Mouse (Mus musculus) kidney, adult 2 months (tissue): Measurements from ENCODE around the gene Erbb2. TPM values are rescaled to one million over a fixed set of nuclear protein-coding genes. Genes with fewer than 3 reads are reported as not detected.
"Not testable (repeated sequence)": the region's sequence is repeated elsewhere in the genome, so short reads cannot be mapped to it uniquely, and the experiment has no call there.

Experiments used
- DNase-seq: peaks from one replicate; pipeline ENCODE4 v3.0.0; 2021
- H3K27ac ChIP-seq: fragments of 200-500 bp; 2 replicates; pipeline ENCODE4 v1.5.1; 2012; ENCODE audit warnings: low read depth, low read length, control low read depth, inconsistent platforms; ENCODE audit not compliant: insufficient read depth
- H3K27me3 ChIP-seq: fragments of 200-500 bp; replicated peaks from 2 replicates; pipeline ENCODE4 v1.6.1; 2012; ENCODE audit warnings: mild to moderate bottlenecking, moderate library complexity, low read length, inconsistent platforms; ENCODE audit not compliant: control insufficient read depth, insufficient read depth
- H3K36me3 ChIP-seq: fragments of 200-500 bp; 2 replicates; pipeline ENCODE4 v1.6.1; 2012; ENCODE audit warnings: mild to moderate bottlenecking, moderate library complexity, low read length, inconsistent platforms; ENCODE audit not compliant: control insufficient read depth, insufficient read depth
- H3K4me1 ChIP-seq: fragments of 200-500 bp; 2 replicates; pipeline ENCODE4 v1.6.1; 2011; ENCODE audit warnings: low read length; ENCODE audit not compliant: control insufficient read depth, insufficient read depth
- H3K4me3 ChIP-seq: fragments of 200-500 bp; 2 replicates; pipeline ENCODE4 v1.5.1; 2011; ENCODE audit warnings: mild to moderate bottlenecking, low read depth, low read length, control low read depth; ENCODE audit not compliant: insufficient read depth
- CTCF ChIP-seq: fragments of 200-500 bp; conservative IDR thresholded peaks from 2 replicates; pipeline ENCODE4 v1.5.1; 2011; ENCODE audit warnings: low read depth, mild to moderate bottlenecking, control low read depth, low read length, moderate library complexity, mixed read lengths; ENCODE audit not compliant: insufficient read depth, insufficient read length
- POLR2A ChIP-seq: fragments of 200-500 bp; IDR thresholded peaks from one replicate; pipeline ENCODE4 v1.6.1; 2011; ENCODE audit warnings: low read depth, low read length, control low read depth
- WGBS: fragments of 180-500 bp; shearing (Covaris S2); methylation state at CpG from one replicate; pipeline ENCODE4 v1.1.7; 2018; 5-methylcytosine and 5-hydroxymethylcytosine counted together
- polyA plus RNA-seq: library from polyadenylated mRNA; depleted of rRNA; stranded (reverse); fragments of >200 nt; gene quantifications from 2 replicates; pipeline ENCODE4 v1.2.3, GENCODE M21; 2012

Gene Erbb2
- polyA plus RNA-seq, 1 experiment, result 44.8 TPM

DNA sequence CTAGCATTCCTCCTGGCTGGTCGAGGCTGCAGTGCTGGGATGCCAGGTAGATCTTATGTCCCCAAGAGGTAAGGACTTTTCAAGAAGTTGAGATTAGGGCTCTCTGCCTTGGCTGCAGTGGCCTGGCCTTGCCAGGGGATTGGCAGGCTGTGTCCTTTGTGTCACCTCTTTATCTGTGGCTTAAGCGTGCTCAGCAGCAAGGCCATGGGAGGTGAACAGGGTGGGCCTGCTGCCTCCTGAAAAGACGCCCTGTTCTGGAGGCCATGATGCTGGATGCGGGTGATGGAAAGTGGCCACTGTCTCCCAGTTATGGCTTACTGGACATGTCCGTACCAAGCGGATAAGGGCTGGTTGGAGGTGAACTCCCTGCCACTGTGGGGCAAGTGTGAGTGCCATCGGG lies 32.9 kb upstream of the Erbb2 start:
- 79% methylated on average over 7 of the region's 7 CpGs for WGBS
- DNase-seq, result no peak
- H3K36me3 ChIP-seq, result no peaks in the 10 kb centered on the region; the same call in 1 of the 2 replicates
- 0 out of 2 replicates have a peak, but pooled peaks cover 5% of the 10 kb centered on the region for H3K4me1 ChIP-seq
- TF ChIP-seq POLR2A (no peak), CTCF (no peak)
- no peaks in the 10 kb centered on the region for H3K27me3 ChIP-seq
- no peak overlapping the region for H3K27ac ChIP-seq
- no peak overlapping the region for H3K4me3 ChIP-seq

DNA sequence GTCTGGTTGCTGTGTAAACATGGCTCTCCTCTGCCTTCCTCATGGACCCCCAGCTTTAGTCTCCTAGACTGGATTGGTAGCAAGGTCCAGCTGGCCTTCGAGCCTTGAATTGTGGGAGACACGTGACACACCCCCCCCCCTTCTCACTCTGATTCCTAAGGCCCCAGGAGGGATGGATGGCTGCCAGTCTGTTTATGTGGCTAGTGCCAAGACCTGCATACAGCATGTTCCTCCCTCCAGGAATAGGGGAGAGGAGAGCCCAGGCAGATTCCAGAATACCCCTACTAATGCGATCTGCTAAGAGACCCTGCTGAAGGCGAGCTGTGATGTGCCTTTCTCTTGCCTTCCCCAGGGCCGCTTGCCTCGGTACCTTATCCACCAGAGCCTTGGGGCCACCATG lies 32.2 kb upstream of the Erbb2 start:
- Histone ChIP-seq H3K27me3 (no peaks in the 10 kb centered on the region), H3K36me3 (no peaks in the 10 kb centered on the region; the same call in 1 of the 2 replicates), H3K27ac (peak overlapping the region; percentile 17), H3K4me3 (no peak overlapping the region), H3K4me1 (0 out of 2 replicates have a peak, but pooled peaks cover 5% of the 10 kb centered on the region)
- WGBS, result 63% methylated on average over 6 of the region's 6 CpGs
- TF ChIP-seq CTCF (no peak), POLR2A (no peak)
- peak; percentile 68 for DNase-seq

DNA sequence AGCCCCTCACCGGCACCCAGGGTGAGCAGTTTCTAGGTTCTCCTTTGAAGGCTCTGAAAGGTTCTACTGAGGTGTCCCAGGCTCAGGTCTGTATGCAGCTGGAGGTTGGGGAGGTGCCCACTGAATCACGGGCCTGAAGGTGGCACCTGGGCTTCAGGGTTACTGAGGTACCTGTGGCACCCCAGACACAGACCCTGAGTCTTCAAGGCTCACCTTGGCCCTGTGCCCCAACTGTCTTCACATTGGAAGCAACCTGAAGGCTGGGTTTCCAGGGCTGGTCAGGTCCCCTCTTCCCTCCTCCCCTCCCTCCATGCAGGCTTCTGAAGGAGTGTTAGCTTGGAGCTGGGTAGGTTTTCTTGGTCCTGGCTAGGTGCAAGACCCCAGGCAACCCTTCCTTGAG lies 30.6 kb upstream of the Erbb2 start:
- WGBS, result 94% methylated on average over 2 of the region's 2 CpGs
- Histone ChIP-seq H3K36me3 (no peaks in the 10 kb centered on the region), H3K4me1 (0 out of 2 replicates have a peak, but pooled peaks cover 5% of the 10 kb centered on the region), H3K27me3 (no peaks in the 10 kb centered on the region), H3K4me3 (no peak overlapping the region), H3K27ac (no peak overlapping the region)
- TF ChIP-seq POLR2A (no peak), CTCF (no peak)
- no peak for DNase-seq

DNA sequence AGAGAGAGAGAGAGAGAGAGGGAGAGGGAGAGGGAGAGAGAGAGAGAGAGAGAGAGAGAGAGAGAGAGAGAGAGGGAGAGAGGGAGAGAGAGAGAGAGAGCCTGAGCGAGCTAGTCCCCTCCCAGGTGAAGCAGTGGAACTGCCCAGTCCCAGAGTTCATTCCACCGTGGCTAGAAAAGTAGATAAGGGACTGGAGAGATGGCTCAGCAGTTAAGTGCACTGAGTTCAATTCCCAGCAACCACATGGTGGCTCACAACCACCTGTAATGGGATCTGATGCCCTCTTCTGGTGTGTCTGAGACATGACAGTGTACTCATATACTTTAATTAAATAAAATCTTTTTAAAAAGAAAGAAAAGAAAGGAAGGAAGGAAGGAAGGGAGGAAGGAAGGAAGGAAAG lies 29.9 kb upstream of the Erbb2 start:
- not testable (repeated sequence) for H3K4me3 ChIP-seq, DNase-seq, H3K4me1 ChIP-seq, H3K36me3 ChIP-seq, H3K27me3 ChIP-seq, H3K27ac ChIP-seq
- 46% methylated on average over 2 of the region's 2 CpGs for WGBS

DNA sequence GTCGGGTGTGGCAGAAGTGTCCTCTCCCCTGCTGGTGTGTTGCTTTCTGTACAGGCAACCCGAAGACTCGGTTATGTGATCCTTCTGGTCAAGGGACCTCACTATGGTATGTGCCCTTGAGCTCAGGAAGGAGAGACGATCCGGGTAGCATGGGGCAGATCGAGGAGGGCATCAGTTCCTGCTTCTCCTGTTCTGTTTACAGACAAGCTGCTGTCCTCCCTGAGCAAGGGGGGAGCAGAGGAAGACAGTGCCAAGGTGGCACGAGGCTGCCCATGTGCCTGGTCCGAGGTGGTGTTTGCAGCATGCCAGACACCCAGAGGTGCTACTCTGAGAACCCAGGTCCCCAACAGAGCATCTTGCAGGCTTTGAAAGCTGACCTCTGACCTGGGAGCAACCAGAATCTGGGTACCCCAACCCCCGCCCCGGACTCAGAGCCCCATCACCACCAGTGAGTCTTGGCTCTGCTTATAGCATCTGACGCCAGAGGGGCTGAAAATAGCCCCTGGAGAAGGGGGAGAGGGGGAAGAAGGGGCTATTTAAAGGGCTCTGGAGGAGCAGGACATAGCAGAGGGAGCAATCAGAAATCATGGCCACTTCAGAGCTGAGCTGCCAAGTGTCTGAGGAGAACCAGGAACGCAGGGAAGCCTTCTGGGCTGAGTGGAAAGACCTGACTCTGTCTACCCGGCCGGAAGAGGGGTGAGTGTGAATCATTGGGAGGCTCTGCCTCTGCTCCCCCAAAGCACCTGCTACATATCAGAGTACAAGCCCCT lies 28.8 kb upstream of the Erbb2 start, which contains the start of gene Tcap:
Tcap (plus strand) TSS at position 551 of the 770 bp plus-strand sequence.
- TF ChIP-seq CTCF (no peak), POLR2A (no peak)
- no peak within 1 kb of the TSS for H3K4me3 ChIP-seq
- 53% methylated on average over 14 of the region's 14 CpGs for WGBS
- H3K4me1 ChIP-seq, result 0 out of 2 replicates have a peak, but pooled peaks cover 5% of the 10 kb centered on the region
- no peaks in the 10 kb centered on the region for H3K27me3 ChIP-seq
- H3K27ac ChIP-seq, result no peak within 1 kb of the TSS
- DNase-seq, result no peak
- H3K36me3 ChIP-seq, result no peaks in the 10 kb centered on the region

DNA sequence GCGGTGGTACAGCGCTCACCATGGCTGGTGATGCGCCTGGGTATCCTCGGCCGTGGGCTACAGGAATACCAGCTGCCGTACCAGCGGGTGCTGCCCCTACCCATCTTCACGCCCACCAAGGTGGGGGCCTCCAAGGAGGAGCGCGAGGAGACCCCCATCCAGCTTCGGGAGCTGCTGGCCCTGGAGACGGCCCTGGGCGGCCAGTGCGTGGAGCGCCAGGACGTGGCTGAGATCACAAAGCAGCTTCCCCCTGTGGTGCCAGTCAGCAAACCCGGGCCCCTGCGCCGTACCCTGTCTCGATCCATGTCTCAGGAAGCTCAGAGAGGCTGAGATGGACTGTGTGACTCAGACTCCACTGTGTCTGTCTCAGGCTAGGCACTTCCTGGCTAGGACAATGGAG lies 28.1 kb upstream of the Erbb2 start:
- TF ChIP-seq CTCF (no peak), POLR2A (no peak)
- no peaks in the 10 kb centered on the region for H3K36me3 ChIP-seq
- H3K27me3 ChIP-seq, result no peaks in the 10 kb centered on the region
- H3K27ac ChIP-seq, result no peak overlapping the region
- DNase-seq, result no peak
- WGBS, result 86% methylated on average over 20 of the region's 20 CpGs
- 0 out of 2 replicates have a peak, but pooled peaks cover 5% of the 10 kb centered on the region for H3K4me1 ChIP-seq
- no peak overlapping the region for H3K4me3 ChIP-seq

DNA sequence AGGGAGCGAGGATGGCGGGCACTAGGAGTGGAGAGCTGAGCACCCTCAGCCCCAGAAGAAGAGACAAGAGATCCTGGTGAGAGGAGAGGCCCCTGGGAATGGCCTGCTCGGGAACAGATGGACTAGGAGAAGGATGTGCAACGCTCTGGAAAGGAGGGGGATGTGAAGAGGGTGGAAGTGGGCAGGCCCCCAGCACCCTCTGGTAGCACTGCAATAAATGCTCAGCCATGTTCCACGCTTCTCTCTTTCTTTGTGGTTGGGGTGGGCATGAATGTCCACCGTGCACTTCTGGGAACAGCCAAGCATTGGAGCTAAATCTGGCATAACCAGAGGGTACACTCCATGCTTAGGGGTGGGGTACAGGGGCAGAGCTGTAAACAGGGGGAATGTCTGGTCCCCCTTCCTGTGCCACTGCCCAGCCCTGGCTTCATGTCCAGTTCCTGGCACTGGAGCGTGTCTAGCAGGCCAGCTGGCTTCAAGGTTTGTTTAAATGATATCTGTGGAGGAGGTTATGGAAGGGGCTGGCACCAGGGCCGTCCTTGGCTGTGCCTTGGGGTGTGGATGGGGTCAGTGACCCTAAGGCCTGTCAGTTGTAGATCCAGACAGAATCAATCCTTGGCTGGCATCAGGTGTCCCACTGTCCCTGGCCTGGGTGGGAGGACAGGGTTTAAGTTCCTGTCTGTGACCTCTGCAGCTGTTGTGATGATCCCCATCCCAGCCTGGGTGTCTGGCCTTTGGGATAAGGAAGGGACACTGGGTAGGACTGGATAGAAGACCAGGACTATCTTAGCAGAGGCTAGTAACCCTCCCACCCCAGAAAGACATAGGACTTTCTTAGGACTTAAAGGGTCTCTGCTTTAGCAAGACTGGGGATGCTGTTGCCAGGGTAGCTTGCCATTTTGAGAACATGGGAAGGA lies 27.3 kb upstream of the Erbb2 start:
- Histone ChIP-seq H3K4me3 (no peak overlapping the region), H3K27me3 (no peaks in the 10 kb centered on the region), H3K4me1 (0 out of 2 replicates have a peak, but pooled peaks cover under 1% of the 10 kb centered on the region), H3K36me3 (no peaks in the 10 kb centered on the region), H3K27ac (no peak overlapping the region)
- 79% methylated on average over 8 of the region's 8 CpGs for WGBS
- TF ChIP-seq POLR2A (no peak), CTCF (no peak)
- no peak for DNase-seq
